7 mouse cellular contexts compared by ENCODE assay signal in the genomic region with DNA sequence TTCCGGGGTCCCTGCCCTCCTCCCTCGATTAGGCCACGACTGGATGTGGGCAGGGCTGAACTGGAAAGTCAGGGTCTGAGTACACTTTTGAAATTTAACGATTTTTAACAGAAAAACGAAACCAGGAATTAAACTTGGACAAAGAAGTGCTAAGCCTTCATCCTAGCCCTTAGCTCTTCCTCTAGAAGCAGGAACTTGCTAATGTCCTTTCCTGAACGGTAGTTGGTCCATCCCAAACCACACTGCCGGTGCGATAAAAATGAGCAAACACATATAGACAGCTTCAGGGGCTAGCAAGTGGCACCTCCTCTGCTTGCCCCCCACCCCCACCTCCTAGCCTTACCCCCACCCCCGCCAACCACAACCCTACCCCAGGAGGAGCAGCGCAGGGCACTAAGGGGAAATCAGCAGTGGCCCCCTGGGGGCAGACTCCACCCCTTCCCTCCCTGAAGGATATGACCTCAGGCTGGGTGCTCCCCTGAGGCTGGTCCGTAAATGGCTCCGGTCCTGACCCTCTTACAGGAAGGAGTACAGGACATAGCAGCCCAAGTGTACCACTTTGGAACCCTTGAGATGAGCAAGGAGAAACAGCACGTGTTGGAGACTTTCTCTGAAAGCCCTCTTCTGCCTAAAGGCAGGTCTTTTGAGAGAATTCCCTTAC. TPM values are rescaled to one million over a fixed set of nuclear protein-coding genes. Genes with fewer than 3 reads are reported as not detected.
DNase-seq lines count a peak whose midpoint lies in the region; ATAC-seq and TF ChIP-seq lines count a peak whose summit lies in the region.

No protein-coding gene starts in this region.

- no peaks in the 10 kb centered on the region for H3K9me3 ChIP-seq in E14TG2a.4 (ENCODE audit: low read length)
- H3K9me3 ChIP-seq in heart, embryonic 12.5 days (replicated peaks): peaks cover 7% of the 10 kb centered on the region

- peak; percentile 13 for DNase-seq in kidney, postnatal 14 days
- DNase-seq in thymus, postnatal 4 days: peak; percentile 78
- no peak for DNase-seq in Muller cell, postnatal 12 days (ENCODE audit: inconsistent ontology term)

- ATAC-seq in heart, embryonic 12.5 days (ENCODE audit: insufficient number of reproducible peaks, low FRiP score): no peak
- peak; percentile 94 for ATAC-seq in megakaryocyte-erythroid progenitor cell, adult 5-6 weeks (replicated peaks; ENCODE audit: low FRiP score, low TSS enrichment, poor library complexity, severe bottlenecking)

- peak overlapping the region; percentile 71 for H3K4me2 ChIP-seq in heart, embryonic 12.5 days

- no peaks in the 10 kb centered on the region; the same call in 1 of the 2 replicates for H3K27me3 ChIP-seq in E14TG2a.4 (ENCODE audit: insufficient read depth, low read length)
- no peaks in the 10 kb centered on the region for H3K27me3 ChIP-seq in heart, embryonic 12.5 days (replicated peaks)

- H3K4me1 ChIP-seq in E14TG2a.4 (replicated peaks; ENCODE audit: low read depth, low read length): peaks cover 14% of the 10 kb centered on the region
- peaks cover 4% of the 10 kb centered on the region; the same call in 1 of the 2 replicates for H3K4me1 ChIP-seq in bone marrow, adult 2 months (ENCODE audit: control insufficient read depth, insufficient read depth, low read length)
- H3K4me1 ChIP-seq in heart, embryonic 12.5 days (replicated peaks): peaks cover 9% of the 10 kb centered on the region

- H3K4me3 ChIP-seq in E14TG2a.4 (replicated peaks; ENCODE audit: low read length): peak overlapping the region; percentile 55; the same call in 1 of the 2 replicates
- peak overlapping the region; percentile 87 for H3K4me3 ChIP-seq in bone marrow, adult 2 months (replicated peaks; ENCODE audit: control insufficient read depth, low read depth, low read length)
- H3K4me3 ChIP-seq in heart, embryonic 12.5 days: peak overlapping the region; percentile 41

- H3K9ac ChIP-seq in heart, embryonic 12.5 days: no peak overlapping the region

- no peak for TF ChIP-seq CTCF in E14TG2a.4 (conservative IDR thresholded peaks at IDR 0.05; ENCODE audit: low read length)
- no peak for TF ChIP-seq CTCF in bone marrow, adult 2 months (IDR thresholded peaks at IDR 0.05; ENCODE audit: control insufficient read depth, insufficient read depth, low read length)

- TF ChIP-seq POLR2A in bone marrow, adult 2 months (IDR thresholded peaks at IDR 0.05; ENCODE audit: borderline replicate concordance, control insufficient read depth, low read depth, low read length): peak; percentile 66; the same call in 1 of the 2 replicates

- no peaks in the 10 kb centered on the region for H3K36me3 ChIP-seq in E14TG2a.4 (ENCODE audit: insufficient read depth, low read length)
- H3K36me3 ChIP-seq in heart, embryonic 12.5 days: no peaks in the 10 kb centered on the region

- H3K27ac ChIP-seq in bone marrow, adult 2 months (ENCODE audit: control insufficient read depth, insufficient read depth, low read depth, low read length, poor library complexity): peak overlapping the region; percentile 98
- no peak overlapping the region for H3K27ac ChIP-seq in heart, embryonic 12.5 days (ENCODE audit: poor library complexity, severe bottlenecking)

- WGBS in bone marrow, adult 2 months: 1% methylated on average over 13 of the region's 13 CpGs
- WGBS in heart, embryonic 12.5 days: 59% methylated on average over 13 of the region's 13 CpGs

RNA-seq across cellular contexts. Expression of a gene that starts 42.9 kb away (rescaled TPM):
- polyA plus RNA-seq in bone marrow, adult 2 months (2011; ENCODE audit: insufficient read depth, insufficient read length, low replicate concordance, missing spikeins): 28.7 and 60.7 TPM in 2 replicates
- 1.3 and 1.4 TPM in 2 replicates for polyA plus RNA-seq in heart, embryonic 12.5 days (2016; fragmentation: Nextera tagmentation; extraction: Ambion mirVana)
- 35.7 and 49.8 TPM in 2 replicates for total RNA-seq in megakaryocyte-erythroid progenitor cell, adult 5-6 weeks (2014; fragmentation: Nextera tagmentation)
- total RNA-seq in megakaryocyte-erythroid progenitor cell, adult 5-6 weeks (2017): 15.5 and 23.5 TPM in 2 replicates

RNA-seq across cellular contexts. Expression of a gene that starts 57.6 kb away (rescaled TPM):
- polyA plus RNA-seq in bone marrow, adult 2 months (2011; ENCODE audit: insufficient read depth, insufficient read length, low replicate concordance, missing spikeins): 22.7 and 25.7 TPM in 2 replicates
- 39.8 and 41.2 TPM in 2 replicates for polyA plus RNA-seq in heart, embryonic 12.5 days (2016; fragmentation: Nextera tagmentation; extraction: Ambion mirVana)
- total RNA-seq in megakaryocyte-erythroid progenitor cell, adult 5-6 weeks (2014; fragmentation: Nextera tagmentation): 53.9 and 68.0 TPM in 2 replicates
- 113 and 117 TPM in 2 replicates for total RNA-seq in megakaryocyte-erythroid progenitor cell, adult 5-6 weeks (2017)

Comparison
In these comparisons a context has a peak if more than half of its experiments do, and no peak if none do; other contexts are left out.
1. RNA of a gene that starts 42.9 kb away (polyA plus RNA-seq): 28.7 to 60.7 TPM in bone marrow, adult 2 months; 1.3 to 1.4 TPM in heart, embryonic 12.5 days; every median in the first group is over 10 times any median in the second.
2. Peak in every context shown above with its lines, with median percentiles within 50 percentile points of each other: H3K4me3 ChIP-seq.